Mouse (Mus musculus) lung, postnatal 0 days (tissue): ENCODE measurements at regions not wholly inside any gene's neighbourhood (a gene's known extent, or its start where the extent isn't known, plus 50 kb on each side); places are given as distances from the start of the nearest gene placed in this dataset.

ENCODE experiments used
- ATAC-seq: fragments of 200-750 bp; cut with Nextera tagmentation; 2 replicates; pipeline ENCODE4 v1.8.0; 2017; ENCODE audit warnings: moderate library complexity
- DNase-seq: peaks from one replicate; pipeline ENCODE4 v3.0.0-alpha.2; 2016; ENCODE audit warnings: low spot score
- H3K27ac ChIP-seq: fragments of 300-500 bp; sonication (generic); 2 replicates; pipeline ENCODE4 v1.5.1; 2014; ENCODE audit warnings: antibody characterized with exemption, mild to moderate bottlenecking, low read length, mixed read lengths
- H3K27me3 ChIP-seq: fragments of 300-500 bp; sonication (generic); replicated peaks from 2 replicates; pipeline ENCODE4 v1.6.1; 2014; ENCODE audit warnings: low read length, mixed read lengths; ENCODE audit not compliant: insufficient read depth
- H3K36me3 ChIP-seq: fragments of 300-500 bp; sonication (generic); 2 replicates; pipeline ENCODE4 v1.6.1; 2014; ENCODE audit warnings: low read length, mixed read lengths; ENCODE audit not compliant: insufficient read depth
- H3K4me1 ChIP-seq: fragments of 300-500 bp; sonication (generic); 2 replicates; pipeline ENCODE4 v1.6.1; 2014; ENCODE audit warnings: antibody characterized with exemption, low read depth, low read length, mixed read lengths; ENCODE audit not compliant: insufficient read depth
- H3K4me2 ChIP-seq: fragments of 300-500 bp; sonication (generic); replicated peaks from 2 replicates; pipeline ENCODE4 v1.6.1; 2014; ENCODE audit warnings: low read depth, mild to moderate bottlenecking, low read length, moderate library complexity, mixed read lengths
- H3K4me3 ChIP-seq: fragments of 300-500 bp; sonication (generic); 2 replicates; pipeline ENCODE4 v1.5.1; 2014; ENCODE audit warnings: low read depth, low read length
- H3K9ac ChIP-seq: fragments of 300-500 bp; sonication (generic); replicated peaks from 2 replicates; pipeline ENCODE4 v1.6.1; 2014; ENCODE audit warnings: low read depth, mild to moderate bottlenecking
- H3K9me3 ChIP-seq: fragments of 300-500 bp; sonication (generic); 2 replicates; pipeline ENCODE4 v1.6.1; 2016; ENCODE audit warnings: low read length, mixed read lengths
- CTCF ChIP-seq: IDR thresholded peaks from 2 replicates; pipeline ENCODE4 v1.5.1; 2016; ENCODE audit warnings: antibody characterized with exemption, mild to moderate bottlenecking
- EP300 ChIP-seq: IDR thresholded peaks from 2 replicates; pipeline ENCODE4 v1.6.1; 2016; ENCODE audit warnings: antibody characterized with exemption, mild to moderate bottlenecking, control low read depth
- WGBS: fragments of 180-500 bp; shearing (Covaris S2); extraction: QIAGEN DNeasy Blood & Tissue Kit; methylation state at CpG from one replicate; pipeline ENCODE4 v1.1.7; 2014; 5-methylcytosine and 5-hydroxymethylcytosine counted together

GRCm38 (mm10) chr9:46434700-46435099, 114.9 kb upstream of the 4931429L15Rik start:
- Histone ChIP-seq H3K4me3 (no peak overlapping the region), H3K9ac (no peak overlapping the region), H3K36me3 (no peaks in the 10 kb centered on the region), H3K4me2 (no peak overlapping the region), H3K27ac (no peak overlapping the region), H3K9me3 (no peaks in the 10 kb centered on the region), H3K27me3 (no peaks in the 10 kb centered on the region), H3K4me1 (no peaks in the 10 kb centered on the region)
- DNase-seq (no peak), ATAC-seq (no peak)
- TF ChIP-seq CTCF (no peak), EP300 (no peak)
- 81% methylated on average over 3 of the region's 3 CpGs for WGBS

- no peaks in the 10 kb centered on the region for H3K4me1 ChIP-seq
- no peak overlapping the region for H3K27ac ChIP-seq
- no peak overlapping the region for H3K9ac ChIP-seq
- no peak for ATAC-seq
- no peaks in the 10 kb centered on the region for H3K9me3 ChIP-seq
- H3K27me3 ChIP-seq: no peaks in the 10 kb centered on the region
- H3K4me2 ChIP-seq: no peak overlapping the region
- DNase-seq: no peak
- WGBS: 48% methylated on average over 5 of the region's 5 CpGs
- no peaks in the 10 kb centered on the region for H3K36me3 ChIP-seq
- TF ChIP-seq CTCF (no peak), EP300 (no peak)
- H3K4me3 ChIP-seq: no peak overlapping the region
Observed at GRCm38 (mm10) chr9:46433716-46434115, 113.9 kb upstream of the 4931429L15Rik start.

- H3K9me3 ChIP-seq: no peaks in the 10 kb centered on the region
- no peak overlapping the region for H3K9ac ChIP-seq
- DNase-seq (no peak), ATAC-seq (no peak)
- no peaks in the 10 kb centered on the region for H3K36me3 ChIP-seq
- WGBS: 52% methylated on average over 13 of the region's 13 CpGs
- TF ChIP-seq CTCF (no peak), EP300 (no peak)
- no peak overlapping the region for H3K27ac ChIP-seq
- no peak overlapping the region for H3K4me2 ChIP-seq
- no peak overlapping the region for H3K4me3 ChIP-seq
- H3K27me3 ChIP-seq: no peaks in the 10 kb centered on the region
- no peaks in the 10 kb centered on the region for H3K4me1 ChIP-seq
Observed at GRCm38 (mm10) chr9:46431053-46431452, 111.3 kb upstream of the 4931429L15Rik start.

GRCm38 (mm10) chr9:46423184-46423967, 103.6 kb upstream of the 4931429L15Rik start:
- H3K27me3 ChIP-seq: no peaks in the 10 kb centered on the region
- H3K27ac ChIP-seq: no peak overlapping the region
- no peak overlapping the region for H3K4me2 ChIP-seq
- ATAC-seq (no peak), DNase-seq (no peak)
- H3K9me3 ChIP-seq: no peaks in the 10 kb centered on the region
- no peaks in the 10 kb centered on the region for H3K36me3 ChIP-seq
- H3K4me3 ChIP-seq: no peak overlapping the region
- H3K4me1 ChIP-seq: no peaks in the 10 kb centered on the region
- TF ChIP-seq CTCF (no peak), EP300 (no peak)
- 49% methylated on average over 12 of the region's 12 CpGs for WGBS
- no peak overlapping the region for H3K9ac ChIP-seq

GRCm38 (mm10) chr9:46421688-46422274, 102.0 kb upstream of the 4931429L15Rik start:
- TF ChIP-seq CTCF (no peak), EP300 (no peak)
- no peak overlapping the region for H3K4me3 ChIP-seq
- H3K27me3 ChIP-seq: no peaks in the 10 kb centered on the region
- H3K4me1 ChIP-seq: no peaks in the 10 kb centered on the region
- ATAC-seq (no peak), DNase-seq (no peak)
- H3K36me3 ChIP-seq: no peaks in the 10 kb centered on the region
- H3K9me3 ChIP-seq: no peaks in the 10 kb centered on the region
- no peak overlapping the region for H3K4me2 ChIP-seq
- WGBS: 59% methylated on average over 7 of the region's 7 CpGs
- no peak overlapping the region for H3K9ac ChIP-seq
- H3K27ac ChIP-seq: no peak overlapping the region

GRCm38 (mm10) chr9:46411686-46412085, 91.9 kb upstream of the 4931429L15Rik start:
- H3K4me3 ChIP-seq: no peak overlapping the region
- H3K27me3 ChIP-seq: no peaks in the 10 kb centered on the region
- no peak for TF ChIP-seq CTCF
- TF ChIP-seq EP300: no peak
- no peak overlapping the region for H3K4me2 ChIP-seq
- WGBS: 63% methylated on average over 10 of the region's 10 CpGs
- H3K27ac ChIP-seq: no peak overlapping the region
- no peaks in the 10 kb centered on the region for H3K36me3 ChIP-seq
- H3K4me1 ChIP-seq: no peaks in the 10 kb centered on the region
- 0 out of 2 replicates have a peak, but pooled peaks cover 4% of the 10 kb centered on the region for H3K9me3 ChIP-seq
- H3K9ac ChIP-seq: no peak overlapping the region
- no peak for ATAC-seq
- no peak for DNase-seq
